Mouse (Mus musculus) small intestine, adult 2 months (tissue): ENCODE measurements at regions not wholly inside any gene's neighbourhood (a gene's known extent, or its start where the extent isn't known, plus 50 kb on each side); places are given as distances from the start of the nearest gene placed in this dataset.

Experiments used
- CTCF ChIP-seq: fragments of 200-500 bp; IDR thresholded peaks from 2 replicates; pipeline ENCODE4 v1.5.1; 2012; ENCODE audit warnings: low read depth, mild to moderate bottlenecking, control low read depth, inconsistent platforms, low read length, moderate library complexity, mixed read lengths; ENCODE audit not compliant: insufficient replicate concordance, insufficient read length; ENCODE audit errors: extremely low read depth
- POLR2A ChIP-seq: fragments of 200-500 bp; IDR thresholded peaks from 2 replicates; pipeline ENCODE4 v1.6.1; 2012; ENCODE audit warnings: low read depth, mild to moderate bottlenecking, control low read depth, inconsistent platforms, low read length, moderate library complexity

DNA sequence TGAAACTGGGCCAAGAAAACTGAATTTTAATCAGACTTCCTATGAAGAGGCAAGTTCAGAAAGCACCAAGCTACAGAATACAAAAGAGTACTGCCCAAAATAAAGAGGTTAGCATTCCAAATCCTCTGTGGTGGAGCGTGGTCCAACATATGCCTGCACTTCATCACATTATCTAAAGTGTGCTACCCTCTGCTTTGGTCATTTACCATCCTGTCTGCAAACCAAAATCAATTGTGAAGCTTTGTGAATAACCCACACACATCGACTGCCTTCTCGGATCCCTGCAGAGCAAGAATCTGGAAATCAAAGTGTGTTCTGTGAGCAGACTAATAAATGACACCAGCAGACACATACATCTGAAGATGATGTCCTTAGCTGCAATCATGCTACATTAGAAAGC is 156.6 kb upstream of the Smc2 start:
- TF ChIP-seq CTCF (no peak), POLR2A (no peak)
